Mouse (Mus musculus): ENCODE measurements around the gene Hoxa5. TPM values are rescaled to one million over a fixed set of nuclear protein-coding genes. Genes with fewer than 3 reads are reported as not detected.

Hoxa5 gene
- polyA plus RNA-seq (2014; fragmentation: Nextera tagmentation; extraction: Ambion mirVana): 2.4 and 2.6 TPM in 2 replicates

GRCm38 (mm10) chr6:52204050-52204752 lies at the start of gene Hoxa5:
Gene Hoxa5 (minus strand): TSS chr6:52204587.
- Histone ChIP-seq H3K4me2 (peak within 1 kb of the TSS; percentile 66), H3K4me1 (ENCODE audit: control insufficient read depth, insufficient read depth, low read length) (peaks cover 12% of the 10 kb centered on the region), H3K36me3 (ENCODE audit: control insufficient read depth, insufficient read depth, low read length) (no peaks in the 10 kb centered on the region), H3K4me3 (ENCODE audit: low read depth, low read length) (peak within 1 kb of the TSS; percentile 36), H3K9me3 (replicated peaks; ENCODE audit: control insufficient read depth, low read length) (no peaks in the 10 kb centered on the region), H3K27ac (ENCODE audit: low read depth, low read length) (0 out of 2 replicates have a peak within 1 kb of the TSS, but pooled peaks have one; percentile 29), H3K9ac (ENCODE audit: low read depth, low read length) (peak within 1 kb of the TSS; percentile 64; the same call in 1 of the 2 replicates), H3K27me3 (ENCODE audit: control insufficient read depth, insufficient read depth, low read length) (peaks cover 100% of the 10 kb centered on the region)
- no peak; the same call in 1 of the 2 replicates for ATAC-seq (replicated peaks; ENCODE audit: insufficient number of reproducible peaks, low FRiP score, low TSS enrichment)
- WGBS (ENCODE audit: insufficient replicate concordance): under 1% methylated on average over 65 of the region's 65 CpGs

GRCm38 (mm10) chr6:52253511-52254500 lies 49.4 kb upstream of the Hoxa5 start:
- Histone ChIP-seq H3K4me3 (ENCODE audit: low read depth, low read length) (0 out of 2 replicates have a peak overlapping the region, but pooled peaks have one; percentile 2), H3K4me2 (peak overlapping the region; percentile 24), H3K36me3 (ENCODE audit: control insufficient read depth, insufficient read depth, low read length) (no peaks in the 10 kb centered on the region), H3K9ac (ENCODE audit: low read depth, low read length) (no peak overlapping the region), H3K9me3 (replicated peaks; ENCODE audit: control insufficient read depth, low read length) (no peaks in the 10 kb centered on the region), H3K27me3 (ENCODE audit: control insufficient read depth, insufficient read depth, low read length) (peaks cover 87% of the 10 kb centered on the region), H3K4me1 (ENCODE audit: control insufficient read depth, insufficient read depth, low read length) (no peaks in the 10 kb centered on the region), H3K27ac (ENCODE audit: low read depth, low read length) (no peak overlapping the region)
- 1% methylated on average over 59 of the region's 59 CpGs for WGBS (ENCODE audit: insufficient replicate concordance)
- no peak for ATAC-seq (replicated peaks; ENCODE audit: insufficient number of reproducible peaks, low FRiP score, low TSS enrichment)

GRCm38 (mm10) chr6:52252775-52253376 lies 48.5 kb upstream of the Hoxa5 start:
- no peak overlapping the region for H3K27ac ChIP-seq (ENCODE audit: low read depth, low read length)
- no peak overlapping the region for H3K9ac ChIP-seq (ENCODE audit: low read depth, low read length)
- WGBS (ENCODE audit: insufficient replicate concordance): under 1% methylated on average over 34 of the region's 35 CpGs

GRCm38 (mm10) chr6:52252016-52252774 lies 47.8 kb upstream of the Hoxa5 start:
- 1% methylated on average over 24 of the region's 24 CpGs for WGBS (ENCODE audit: insufficient replicate concordance)
- H3K9ac ChIP-seq (ENCODE audit: low read depth, low read length): no peak overlapping the region
- H3K27ac ChIP-seq (ENCODE audit: low read depth, low read length): no peak overlapping the region
- no peak for ATAC-seq (replicated peaks; ENCODE audit: insufficient number of reproducible peaks, low FRiP score, low TSS enrichment)
- no peak overlapping the region for H3K4me3 ChIP-seq (ENCODE audit: low read depth, low read length)
- peaks cover 87% of the 10 kb centered on the region for H3K27me3 ChIP-seq (ENCODE audit: control insufficient read depth, insufficient read depth, low read length)
- H3K4me2 ChIP-seq: no peak overlapping the region
- H3K4me1 ChIP-seq (ENCODE audit: control insufficient read depth, insufficient read depth, low read length): no peaks in the 10 kb centered on the region
- H3K9me3 ChIP-seq (replicated peaks; ENCODE audit: control insufficient read depth, low read length): no peaks in the 10 kb centered on the region
- no peaks in the 10 kb centered on the region for H3K36me3 ChIP-seq (ENCODE audit: control insufficient read depth, insufficient read depth, low read length)

More at GRCm38 (mm10) chr6:52252775-52253376, 48.5 kb upstream of the Hoxa5 start:
- Histone ChIP-seq H3K4me2 (peak overlapping the region; percentile 24; the same call in 1 of the 2 replicates), H3K4me3 (ENCODE audit: low read depth, low read length) (no peak overlapping the region), H3K27me3 (ENCODE audit: control insufficient read depth, insufficient read depth, low read length) (peaks cover 87% of the 10 kb centered on the region), H3K36me3 (ENCODE audit: control insufficient read depth, insufficient read depth, low read length) (no peaks in the 10 kb centered on the region), H3K9me3 (replicated peaks; ENCODE audit: control insufficient read depth, low read length) (no peaks in the 10 kb centered on the region), H3K4me1 (ENCODE audit: control insufficient read depth, insufficient read depth, low read length) (no peaks in the 10 kb centered on the region)
- no peak for ATAC-seq (replicated peaks; ENCODE audit: insufficient number of reproducible peaks, low FRiP score, low TSS enrichment)

- H3K27ac ChIP-seq (ENCODE audit: low read depth, low read length): no peak overlapping the region
- no peak for ATAC-seq (replicated peaks; ENCODE audit: insufficient number of reproducible peaks, low FRiP score, low TSS enrichment)
- no peaks in the 10 kb centered on the region; the same call in 1 of the 2 replicates for H3K4me1 ChIP-seq (ENCODE audit: control insufficient read depth, insufficient read depth, low read length)
- no peak overlapping the region for H3K9ac ChIP-seq (ENCODE audit: low read depth, low read length)
- no peak overlapping the region for H3K4me2 ChIP-seq
- no peak overlapping the region for H3K4me3 ChIP-seq (ENCODE audit: low read depth, low read length)
- H3K36me3 ChIP-seq (ENCODE audit: control insufficient read depth, insufficient read depth, low read length): no peaks in the 10 kb centered on the region
- no peaks in the 10 kb centered on the region for H3K9me3 ChIP-seq (replicated peaks; ENCODE audit: control insufficient read depth, low read length)
- peaks cover 89% of the 10 kb centered on the region for H3K27me3 ChIP-seq (ENCODE audit: control insufficient read depth, insufficient read depth, low read length)
- 7% methylated on average over 7 of the region's 7 CpGs for WGBS (ENCODE audit: insufficient replicate concordance)
Measured at GRCm38 (mm10) chr6:52251177-52251879, 46.9 kb upstream of the Hoxa5 start.

GRCm38 (mm10) chr6:52249826-52250225 lies 45.4 kb upstream of the Hoxa5 start:
- no peak overlapping the region for H3K9ac ChIP-seq (ENCODE audit: low read depth, low read length)
- H3K27ac ChIP-seq (ENCODE audit: low read depth, low read length): no peak overlapping the region
- H3K4me1 ChIP-seq (ENCODE audit: control insufficient read depth, insufficient read depth, low read length): peaks cover 5% of the 10 kb centered on the region; the same call in 1 of the 2 replicates
- peaks cover 91% of the 10 kb centered on the region for H3K27me3 ChIP-seq (ENCODE audit: control insufficient read depth, insufficient read depth, low read length)
- H3K9me3 ChIP-seq (replicated peaks; ENCODE audit: control insufficient read depth, low read length): no peaks in the 10 kb centered on the region
- no peak overlapping the region for H3K4me2 ChIP-seq
- no peak for ATAC-seq (replicated peaks; ENCODE audit: insufficient number of reproducible peaks, low FRiP score, low TSS enrichment)
- no peak overlapping the region for H3K4me3 ChIP-seq (ENCODE audit: low read depth, low read length)
- no peaks in the 10 kb centered on the region for H3K36me3 ChIP-seq (ENCODE audit: control insufficient read depth, insufficient read depth, low read length)
- 3% methylated on average over 4 of the region's 4 CpGs for WGBS (ENCODE audit: insufficient replicate concordance)

- 0 out of 2 replicates have a peak overlapping the region, but pooled peaks have one; percentile 4 for H3K4me3 ChIP-seq (ENCODE audit: low read depth, low read length)
- H3K4me2 ChIP-seq: no peak overlapping the region; the same call in 1 of the 2 replicates
- ATAC-seq (replicated peaks; ENCODE audit: insufficient number of reproducible peaks, low FRiP score, low TSS enrichment): no peak
- peaks cover 95% of the 10 kb centered on the region for H3K27me3 ChIP-seq (ENCODE audit: control insufficient read depth, insufficient read depth, low read length)
- H3K4me1 ChIP-seq (ENCODE audit: control insufficient read depth, insufficient read depth, low read length): peaks cover 5% of the 10 kb centered on the region; the same call in 1 of the 2 replicates
- WGBS (ENCODE audit: insufficient replicate concordance): 2% methylated on average over 16 of the region's 16 CpGs
- H3K9me3 ChIP-seq (replicated peaks; ENCODE audit: control insufficient read depth, low read length): no peaks in the 10 kb centered on the region
- H3K36me3 ChIP-seq (ENCODE audit: control insufficient read depth, insufficient read depth, low read length): no peaks in the 10 kb centered on the region
- H3K27ac ChIP-seq (ENCODE audit: low read depth, low read length): no peak overlapping the region
- H3K9ac ChIP-seq (ENCODE audit: low read depth, low read length): no peak overlapping the region
Measured at GRCm38 (mm10) chr6:52249415-52249738, 45.0 kb upstream of the Hoxa5 start.
